Mouse (Mus musculus): ENCODE data around the gene Atxn7. TPM values are rescaled to one million over a fixed set of nuclear protein-coding genes. Genes with fewer than 3 reads are reported as not detected.

Gene Atxn7
- polyA plus RNA-seq, 1 experiment from 2014 or later, result 2.1 TPM

- 62% methylated on average over 6 of the region's 6 CpGs for WGBS (ENCODE audit: insufficient replicate concordance)
- Histone ChIP-seq H3K4me3 (ENCODE audit: low read depth, low read length) (no peak overlapping the region), H3K27me3 (ENCODE audit: insufficient read depth, low read length) (no peaks in the 10 kb centered on the region), H3K27ac (ENCODE audit: low read depth) (no peak overlapping the region), H3K9ac (replicated peaks) (no peak overlapping the region), H3K9me3 (ENCODE audit: low read length) (no peaks in the 10 kb centered on the region), H3K4me1 (ENCODE audit: insufficient read depth) (peaks cover 15% of the 10 kb centered on the region), H3K4me2 (ENCODE audit: low read depth, low read length) (no peak overlapping the region), H3K36me3 (replicated peaks; ENCODE audit: insufficient read depth, low read length) (peaks cover 8% of the 10 kb centered on the region)
- no peak for ATAC-seq
- DNase-seq, result no peak
- TF ChIP-seq EP300 (IDR thresholded peaks at IDR 0.05; ENCODE audit: low read depth) (no peak), CTCF (IDR thresholded peaks at IDR 0.05; ENCODE audit: low read depth) (no peak)
Measured at GRCm38 (mm10) chr14:14014636-14015375, 53.6 kb downstream of the Atxn7 start.

GRCm38 (mm10) chr14:14019155-14019894 is 58.1 kb downstream of the Atxn7 start:
- no peak for DNase-seq
- TF ChIP-seq EP300 (IDR thresholded peaks at IDR 0.05; ENCODE audit: low read depth) (no peak), CTCF (IDR thresholded peaks at IDR 0.05; ENCODE audit: low read depth) (peak; percentile 56)
- Histone ChIP-seq H3K27me3 (ENCODE audit: insufficient read depth, low read length) (no peaks in the 10 kb centered on the region), H3K4me3 (ENCODE audit: low read depth, low read length) (no peak overlapping the region), H3K9ac (replicated peaks) (no peak overlapping the region), H3K9me3 (ENCODE audit: low read length) (no peaks in the 10 kb centered on the region), H3K4me1 (ENCODE audit: insufficient read depth) (peaks cover 5% of the 10 kb centered on the region; the same call in 1 of the 2 replicates), H3K4me2 (ENCODE audit: low read depth, low read length) (no peak overlapping the region), H3K27ac (ENCODE audit: low read depth) (no peak overlapping the region), H3K36me3 (replicated peaks; ENCODE audit: insufficient read depth, low read length) (peaks cover 18% of the 10 kb centered on the region)
- no peak for ATAC-seq
- WGBS (ENCODE audit: insufficient replicate concordance), result 75% methylated on average over 6 of the region's 6 CpGs

- no peaks in the 10 kb centered on the region for H3K9me3 ChIP-seq (ENCODE audit: low read length)
- H3K27me3 ChIP-seq (ENCODE audit: insufficient read depth, low read length), result no peaks in the 10 kb centered on the region
- no peaks in the 10 kb centered on the region for H3K4me1 ChIP-seq (ENCODE audit: insufficient read depth)
- 89% methylated on average over 6 of the region's 6 CpGs for WGBS (ENCODE audit: insufficient replicate concordance)
- no peak overlapping the region for H3K27ac ChIP-seq (ENCODE audit: low read depth)
- H3K36me3 ChIP-seq (replicated peaks; ENCODE audit: insufficient read depth, low read length), result peaks cover 15% of the 10 kb centered on the region
- DNase-seq (no peak), ATAC-seq (no peak)
- H3K4me3 ChIP-seq (ENCODE audit: low read depth, low read length), result no peak overlapping the region
- TF ChIP-seq CTCF (IDR thresholded peaks at IDR 0.05; ENCODE audit: low read depth), result no peak
- TF ChIP-seq EP300 (IDR thresholded peaks at IDR 0.05; ENCODE audit: low read depth), result no peak
- H3K4me2 ChIP-seq (ENCODE audit: low read depth, low read length), result no peak overlapping the region
- H3K9ac ChIP-seq (replicated peaks), result no peak overlapping the region
Measured at GRCm38 (mm10) chr14:14021244-14021643, 60.0 kb downstream of the Atxn7 start.

GRCm38 (mm10) chr14:14025870-14026269 is 64.6 kb downstream of the Atxn7 start:
- ATAC-seq (no peak), DNase-seq (no peak)
- H3K4me2 ChIP-seq (ENCODE audit: low read depth, low read length), result no peak overlapping the region
- H3K4me3 ChIP-seq (ENCODE audit: low read depth, low read length), result no peak overlapping the region
- no peak for TF ChIP-seq CTCF (IDR thresholded peaks at IDR 0.05; ENCODE audit: low read depth)
- H3K9ac ChIP-seq (replicated peaks), result no peak overlapping the region
- 81% methylated on average over 8 of the region's 8 CpGs for WGBS (ENCODE audit: insufficient replicate concordance)
- no peak overlapping the region for H3K27ac ChIP-seq (ENCODE audit: low read depth)
- peaks cover 11% of the 10 kb centered on the region for H3K36me3 ChIP-seq (replicated peaks; ENCODE audit: insufficient read depth, low read length)
- H3K27me3 ChIP-seq (ENCODE audit: insufficient read depth, low read length), result no peaks in the 10 kb centered on the region
- no peaks in the 10 kb centered on the region for H3K9me3 ChIP-seq (ENCODE audit: low read length)
- no peaks in the 10 kb centered on the region for H3K4me1 ChIP-seq (ENCODE audit: insufficient read depth)

GRCm38 (mm10) chr14:14030621-14031020 is 69.4 kb downstream of the Atxn7 start:
- no peaks in the 10 kb centered on the region for H3K4me1 ChIP-seq (ENCODE audit: insufficient read depth)
- H3K9me3 ChIP-seq (ENCODE audit: low read length), result no peaks in the 10 kb centered on the region
- WGBS (ENCODE audit: insufficient replicate concordance), result 53% methylated on average over 2 of the region's 2 CpGs
- H3K4me2 ChIP-seq (ENCODE audit: low read depth, low read length), result no peak overlapping the region
- no peak for TF ChIP-seq CTCF (IDR thresholded peaks at IDR 0.05; ENCODE audit: low read depth)
- peak; percentile 55; the same call in 1 of the 2 replicates for TF ChIP-seq EP300 (IDR thresholded peaks at IDR 0.05; ENCODE audit: low read depth)
- DNase-seq (no peak), ATAC-seq (peak; percentile 53; the same call in 1 of the 2 replicates)
- no peak overlapping the region for H3K4me3 ChIP-seq (ENCODE audit: low read depth, low read length)
- H3K27ac ChIP-seq (ENCODE audit: low read depth), result no peak overlapping the region
- H3K36me3 ChIP-seq (replicated peaks; ENCODE audit: insufficient read depth, low read length), result peaks cover 9% of the 10 kb centered on the region
- H3K27me3 ChIP-seq (ENCODE audit: insufficient read depth, low read length), result no peaks in the 10 kb centered on the region
- no peak overlapping the region for H3K9ac ChIP-seq (replicated peaks)

GRCm38 (mm10) chr14:14032842-14033241 is 71.6 kb downstream of the Atxn7 start:
- no peak overlapping the region for H3K27ac ChIP-seq (ENCODE audit: low read depth)
- H3K4me1 ChIP-seq (ENCODE audit: insufficient read depth), result peaks cover 3% of the 10 kb centered on the region; the same call in 1 of the 2 replicates
- H3K36me3 ChIP-seq (replicated peaks; ENCODE audit: insufficient read depth, low read length), result peaks cover 9% of the 10 kb centered on the region
- WGBS (ENCODE audit: insufficient replicate concordance), result 72% methylated on average over 1 of the region's 1 CpGs
- ATAC-seq (no peak), DNase-seq (no peak)
- H3K4me3 ChIP-seq (ENCODE audit: low read depth, low read length), result no peak overlapping the region
- H3K9ac ChIP-seq (replicated peaks), result no peak overlapping the region
- no peaks in the 10 kb centered on the region for H3K27me3 ChIP-seq (ENCODE audit: insufficient read depth, low read length)
- no peak for TF ChIP-seq EP300 (IDR thresholded peaks at IDR 0.05; ENCODE audit: low read depth)
- no peak for TF ChIP-seq CTCF (IDR thresholded peaks at IDR 0.05; ENCODE audit: low read depth)
- H3K9me3 ChIP-seq (ENCODE audit: low read length), result no peaks in the 10 kb centered on the region
- H3K4me2 ChIP-seq (ENCODE audit: low read depth, low read length), result no peak overlapping the region
